Mouse (Mus musculus) cerebellum, adult 9-11 months (tissue): ENCODE results near the gene Mrpl48.
A peak's percentile ranks its signal among the peaks of the same experiment; 100 is the strongest.
"Not testable (repeated sequence)": the region's sequence is repeated elsewhere in the genome, so short reads cannot be mapped to it uniquely, and the experiment has no call there.

Source experiments
- DNase-seq: peaks from one replicate; pipeline ENCODE4 v3.0.0; 2022

Mrpl48 gene

GRCm38 (mm10) chr7:100582727-100583236 lies 25.3 kb downstream of the Mrpl48 start:
- DNase-seq, result peak; percentile 90

- no peak for DNase-seq
Measured at GRCm38 (mm10) chr7:100582235-100582634, 25.9 kb downstream of the Mrpl48 start.

GRCm38 (mm10) chr7:100578794-100579193 lies 29.3 kb downstream of the Mrpl48 start:
- DNase-seq, result no peak

GRCm38 (mm10) chr7:100572704-100573103 lies 35.4 kb downstream of the Mrpl48 start:
- DNase-seq, result peak; percentile 49

- DNase-seq, result peak; percentile 77
Measured at GRCm38 (mm10) chr7:100572061-100572460, 36.0 kb downstream of the Mrpl48 start.

GRCm38 (mm10) chr7:100570930-100571715 lies 37.0 kb downstream of the Mrpl48 start:
- DNase-seq, result no peak

GRCm38 (mm10) chr7:100569907-100570306 lies 38.2 kb downstream of the Mrpl48 start:
- DNase-seq, result no peak

- not testable (repeated sequence) for DNase-seq
Measured at GRCm38 (mm10) chr7:100567238-100567637, 40.9 kb downstream of the Mrpl48 start.

GRCm38 (mm10) chr7:100561861-100562587 lies 46.1 kb downstream of the Mrpl48 start:
- peak; percentile 49 for DNase-seq

- no peak for DNase-seq
Measured at GRCm38 (mm10) chr7:100559331-100559730, 48.8 kb downstream of the Mrpl48 start.

GRCm38 (mm10) chr7:100557241-100557640 lies 50.9 kb downstream of the Mrpl48 start:
- no peak for DNase-seq

GRCm38 (mm10) chr7:100555431-100555951 lies 52.6 kb downstream of the Mrpl48 start:
- peak; percentile 60 for DNase-seq

GRCm38 (mm10) chr7:100554939-100555338 lies 53.2 kb downstream of the Mrpl48 start:
- DNase-seq, result no peak

GRCm38 (mm10) chr7:100550338-100551007 lies 57.6 kb downstream of the Mrpl48 start:
- peak; percentile 65 for DNase-seq

GRCm38 (mm10) chr7:100549796-100550195 lies 58.3 kb downstream of the Mrpl48 start:
- no peak for DNase-seq

GRCm38 (mm10) chr7:100547631-100548030 lies 60.5 kb downstream of the Mrpl48 start:
- no peak for DNase-seq

- no peak for DNase-seq
Measured at GRCm38 (mm10) chr7:100544437-100544836, 63.7 kb downstream of the Mrpl48 start.

- DNase-seq, result no peak
Measured at GRCm38 (mm10) chr7:100539516-100539915, 68.6 kb downstream of the Mrpl48 start.

GRCm38 (mm10) chr7:100537519-100537902 lies 70.6 kb downstream of the Mrpl48 start:
- DNase-seq, result no peak

GRCm38 (mm10) chr7:100536804-100537518 lies 71.1 kb downstream of the Mrpl48 start, which contains the start of gene Coa4:
Coa4 (plus strand) TSS chr7:100537071.
- DNase-seq, result peak; percentile 92

GRCm38 (mm10) chr7:100535831-100536230 lies 72.3 kb downstream of the Mrpl48 start:
- DNase-seq, result no peak

GRCm38 (mm10) chr7:100534216-100534615 lies 73.9 kb downstream of the Mrpl48 start:
- no peak for DNase-seq
